Mouse (Mus musculus) erythroid progenitor cell, adult 5-6 weeks (primary cell): ENCODE results near the gene Gm49673. TPM values are rescaled to one million over a fixed set of nuclear protein-coding genes. Genes with fewer than 3 reads are reported as not detected.
A peak's percentile ranks its signal among the peaks of the same experiment; 100 is the strongest.
"Not testable (repeated sequence)": the region's sequence is repeated elsewhere in the genome, so short reads cannot be mapped to it uniquely, and the experiment has no call there.

Source experiments
- ATAC-seq: replicated peaks from 2 replicates; pipeline ENCODE4 v1.8.0; 2016; ENCODE audit warnings: moderate number of reproducible peaks, mild to moderate bottlenecking, moderate TSS enrichment, inconsistent platforms; ENCODE audit not compliant: poor library complexity, low FRiP score, severe bottlenecking
- total RNA-seq, 2 experiments: library from RNA; stranded (forward) in 1 of 2; stranded (reverse) in 1 of 2; fragments of 150-400 nt in 1 of 2; fragments of 186-747, 209-891 nt in 1 of 2; gene quantifications; 2 replicates each; pipeline versions ENCODE4 v1.2.3 to v1.2.4; 2015 to 2017; ENCODE audit warnings: low replicate concordance in 2 of 2

Gene Gm49673
- total RNA-seq (2015; ENCODE audit: low replicate concordance), result not detected in 2 replicates
- total RNA-seq (2017; ENCODE audit: low replicate concordance), result 4.9 TPM in 1 of 2 replicates, not detected in the other

DNA sequence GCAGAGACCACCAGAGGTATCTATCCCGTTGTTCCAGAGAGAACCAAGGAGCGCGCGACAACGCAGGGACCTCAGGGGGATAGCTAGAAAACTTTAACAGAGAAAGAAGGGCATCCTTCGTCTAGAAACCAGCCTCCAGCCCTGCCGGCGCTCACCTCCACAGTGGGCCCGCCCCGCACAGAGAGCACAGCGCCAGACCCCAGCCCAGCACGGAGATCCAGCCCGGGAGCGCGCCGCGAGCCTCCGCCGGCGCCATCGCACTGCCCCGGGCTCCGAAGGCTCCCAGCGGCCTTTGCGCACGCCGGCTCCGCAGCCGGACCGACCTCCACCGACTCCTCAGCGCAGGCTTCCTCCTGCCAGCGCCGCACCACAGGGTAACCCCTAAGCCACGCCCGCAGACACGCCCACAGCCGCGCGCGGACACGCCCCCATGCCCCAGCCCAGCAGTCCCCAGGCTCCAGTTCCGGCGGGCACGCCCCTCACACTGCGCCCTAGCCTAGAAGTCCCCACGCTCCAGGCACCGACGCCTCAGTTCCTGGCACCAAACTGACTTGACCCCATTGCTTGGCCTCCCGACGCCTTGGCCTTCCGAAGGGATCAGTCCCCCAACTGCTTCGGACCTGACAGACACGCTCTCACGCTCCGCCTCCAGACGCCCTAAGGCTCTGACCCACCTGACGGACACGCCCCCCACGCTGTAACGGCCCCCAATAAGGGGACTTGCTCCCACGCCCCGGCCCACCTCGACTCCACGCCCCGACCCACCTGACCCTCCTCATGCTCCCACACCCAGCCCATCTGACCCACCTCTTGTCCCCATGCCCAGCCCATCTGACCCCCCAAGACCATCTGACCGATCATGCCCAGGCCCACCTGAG is at the start of gene Gm49673, which contains the start of gene Rnaset2a:
Gm49673 (minus strand) TSS at position 350 of the 878 bp plus-strand sequence.
Rnaset2a (minus strand) TSS at position 659 of the 878 bp plus-strand sequence.
- ATAC-seq, result peak; percentile 94

GRCm38 (mm10) chr17:8195685-8196376 is 48.2 kb upstream of the Gm49673 start:
- ATAC-seq, result no peak

- no peak for ATAC-seq
These were observed 46.1 kb upstream of the Gm49673 start for GRCm38 (mm10) chr17:8193678-8194077.

DNA sequence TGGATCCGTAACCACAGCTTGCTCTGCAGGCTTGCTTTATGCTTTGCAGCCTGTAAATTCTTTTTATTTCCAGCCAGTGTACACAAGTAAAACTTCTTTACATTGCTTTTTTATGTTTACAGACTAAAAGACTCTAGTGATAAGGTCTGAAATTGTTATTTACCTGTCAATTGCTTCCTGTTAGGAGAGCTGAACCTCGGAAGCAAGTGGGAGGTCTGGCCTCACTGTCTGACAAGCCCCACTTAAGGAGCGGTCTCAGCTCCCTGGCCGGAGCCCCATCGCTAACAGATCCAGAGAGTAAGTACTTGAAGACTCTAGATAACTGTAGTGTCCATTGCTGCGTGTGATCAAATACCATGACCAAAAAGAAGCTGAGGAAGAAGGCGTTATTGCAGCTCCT is 36.6 kb upstream of the Gm49673 start:
- no peak for ATAC-seq

- ATAC-seq, result no peak
These were observed 36.2 kb upstream of the Gm49673 start for GRCm38 (mm10) chr17:8183815-8184214.

- ATAC-seq, result no peak
These were observed 29.5 kb upstream of the Gm49673 start for GRCm38 (mm10) chr17:8177090-8177489.

DNA sequence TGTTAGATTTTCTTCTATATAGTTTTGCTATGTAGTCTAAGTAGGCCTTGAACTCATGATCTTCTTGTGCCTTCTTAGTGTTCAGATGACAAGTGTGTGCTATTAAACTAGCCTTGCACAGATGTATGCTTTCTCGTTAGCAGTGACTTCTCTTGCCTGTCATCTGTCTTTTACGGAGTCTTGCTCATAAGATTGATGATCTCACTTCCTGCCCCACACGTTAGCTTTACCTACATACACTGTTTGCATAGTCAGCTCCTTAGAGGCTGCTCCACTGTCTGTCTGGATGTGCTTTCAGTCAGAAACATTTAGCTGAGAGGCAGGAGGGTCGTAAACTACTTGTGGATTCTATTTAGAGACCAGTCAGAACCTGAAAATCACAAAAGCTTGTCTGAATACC is 23.5 kb upstream of the Gm49673 start:
- ATAC-seq, result no peak

DNA sequence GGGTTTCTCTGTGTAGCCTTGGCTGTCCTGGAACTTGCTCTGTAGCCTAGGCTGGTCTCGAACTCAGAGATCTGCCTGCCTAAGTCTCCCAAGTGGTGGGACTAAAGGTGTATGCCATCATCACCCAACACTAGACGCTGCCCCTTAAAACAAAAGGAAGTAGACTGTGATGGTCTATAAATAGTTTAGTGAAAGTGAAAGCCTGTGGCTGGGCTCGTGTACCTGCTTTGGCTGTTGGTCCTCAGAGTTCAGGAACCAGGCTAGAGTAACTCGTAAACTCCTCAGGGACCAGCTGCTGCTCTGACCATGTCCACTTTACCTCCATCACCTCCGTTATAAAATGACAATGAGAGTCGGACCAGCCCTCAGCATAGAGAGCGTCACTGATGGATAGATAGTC is 22.7 kb upstream of the Gm49673 start:
- no peak for ATAC-seq

- not testable (repeated sequence) for ATAC-seq
These were observed 19.8 kb upstream of the Gm49673 start for GRCm38 (mm10) chr17:8167436-8167835.

- not testable (repeated sequence) for ATAC-seq
These were observed 18.9 kb upstream of the Gm49673 start for GRCm38 (mm10) chr17:8166454-8166853.

DNA sequence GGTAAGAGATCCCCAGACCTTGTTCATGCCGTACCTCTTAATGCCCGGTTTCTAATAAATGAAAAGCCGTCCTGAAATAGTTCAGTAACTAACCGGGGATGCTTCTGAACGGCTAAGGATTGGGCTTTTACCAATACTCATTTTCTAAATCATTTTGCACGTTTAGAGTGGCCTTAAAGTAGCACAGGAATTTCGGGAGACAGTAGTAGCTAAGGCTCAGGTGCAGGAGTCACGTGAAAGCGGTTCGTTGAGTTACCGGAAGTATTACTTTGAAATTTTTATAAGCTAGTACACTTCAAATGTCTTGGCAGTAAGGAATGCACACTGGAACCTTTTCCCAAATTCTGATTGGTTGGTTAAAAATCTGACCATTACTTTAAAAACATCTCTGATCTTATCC is 18.4 kb upstream of the Gm49673 start:
- not testable (repeated sequence) for ATAC-seq

GRCm38 (mm10) chr17:8165608-8165945 is 18.0 kb upstream of the Gm49673 start:
- not testable (repeated sequence) for ATAC-seq

DNA sequence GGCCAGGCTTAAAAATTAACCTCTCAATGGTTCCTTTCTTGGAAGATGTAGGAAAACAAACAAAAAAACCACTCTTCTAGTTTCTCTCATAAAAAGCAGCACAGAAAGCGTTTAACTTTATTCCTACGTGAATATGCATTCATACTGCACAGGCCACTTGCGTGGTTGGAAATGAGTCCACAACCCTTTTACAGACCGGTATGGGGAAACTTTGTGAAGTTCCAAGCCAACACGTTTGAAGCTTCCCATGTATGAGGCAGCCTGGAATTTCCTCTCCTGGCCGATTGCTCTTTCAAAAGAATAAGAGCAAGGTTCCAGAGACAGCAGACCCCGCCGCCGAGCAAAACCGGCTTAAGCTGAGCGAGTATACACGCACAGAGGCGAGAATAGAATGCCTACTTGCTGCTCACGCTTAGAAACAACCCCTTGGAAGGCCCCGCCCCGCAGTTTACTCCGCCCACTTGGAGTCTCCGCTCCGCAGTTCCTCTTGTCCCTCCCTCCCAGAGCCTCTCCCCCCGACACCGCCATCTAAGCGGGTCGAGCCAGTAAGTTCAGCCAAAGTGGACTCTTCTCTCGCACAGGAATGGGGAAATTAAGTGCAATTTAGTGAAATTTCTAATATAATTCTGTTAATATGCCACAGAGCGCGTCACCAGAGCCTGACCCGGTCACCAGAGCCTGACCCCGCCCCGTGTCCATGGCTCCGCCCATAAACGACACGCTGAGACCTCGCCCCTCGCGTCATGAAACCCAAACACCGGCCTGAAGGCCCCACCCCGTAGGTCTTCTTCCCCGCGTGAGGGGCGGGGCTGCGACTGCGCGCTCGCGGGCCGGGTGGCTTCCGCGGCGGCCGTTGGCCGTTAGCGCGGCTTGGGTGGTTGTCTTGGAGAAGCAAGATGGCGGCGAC is 17.4 kb upstream of the Gm49673 start, which contains the start of gene Fgfr1op:
Fgfr1op (plus strand) TSS at position 801 of the 907 bp plus-strand sequence.
- peak; percentile 92 for ATAC-seq

GRCm38 (mm10) chr17:8160969-8161368 is 13.4 kb upstream of the Gm49673 start:
- ATAC-seq, result not testable (repeated sequence)

DNA sequence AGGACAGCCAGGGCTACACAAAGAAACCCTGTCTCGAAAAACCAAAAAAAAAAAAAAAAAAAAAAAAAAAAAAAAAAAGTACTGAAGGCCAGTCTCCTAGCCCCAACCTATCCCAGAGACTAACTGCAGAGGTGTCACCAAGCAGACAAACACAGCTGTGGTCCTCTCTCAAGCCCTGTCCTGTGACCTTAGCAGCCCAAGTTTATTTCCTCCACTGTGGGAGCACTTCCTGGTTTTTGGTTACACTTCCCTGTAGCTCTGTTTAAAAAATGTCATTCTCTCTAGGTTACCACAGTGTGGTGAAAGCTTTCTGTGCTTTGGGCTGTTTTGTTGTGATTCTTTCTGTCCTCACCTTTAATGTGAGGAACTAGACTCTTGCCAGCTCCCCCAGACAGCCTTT is 11.0 kb upstream of the Gm49673 start:
- not testable (repeated sequence) for ATAC-seq

DNA sequence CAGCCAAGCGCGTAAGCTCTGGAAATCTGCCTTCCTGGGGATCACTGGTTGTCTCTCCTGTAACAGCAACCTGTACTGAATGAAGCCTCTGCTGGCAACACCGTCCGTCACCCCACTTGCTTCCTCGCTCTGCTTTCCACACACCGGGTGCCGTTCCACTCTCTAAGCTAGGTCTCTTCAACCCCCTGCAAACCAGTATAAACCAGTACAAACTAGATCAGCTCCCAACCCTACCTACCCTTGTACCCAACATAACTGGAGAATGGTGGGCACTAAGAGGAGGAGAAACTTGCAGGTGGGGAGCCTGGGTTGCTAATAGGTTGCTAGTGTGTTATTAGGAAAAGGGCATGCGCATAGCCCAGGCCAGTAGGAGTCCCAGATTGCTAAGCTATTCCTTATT is 8.4 kb upstream of the Gm49673 start:
- ATAC-seq, result not testable (repeated sequence)

- not testable (repeated sequence) for ATAC-seq
These were observed 7.4 kb upstream of the Gm49673 start for GRCm38 (mm10) chr17:8155010-8155409.

GRCm38 (mm10) chr17:8146931-8147330 is 657 bp downstream of the Gm49673 start:
- not testable (repeated sequence) for ATAC-seq

- not testable (repeated sequence) for ATAC-seq
These were observed 3.5 kb downstream of the Gm49673 start for GRCm38 (mm10) chr17:8143802-8144673.
